Mouse (Mus musculus) spleen, postnatal 4 days (tissue): ENCODE data around the gene Gins3.
"Not testable (repeated sequence)": the region's sequence is repeated elsewhere in the genome, so short reads cannot be mapped to it uniquely, and the experiment has no call there.

ENCODE experiments used
- DNase-seq, 2 experiments: peaks; one replicate each; pipeline ENCODE4 v3.0.0; 2022; ENCODE audit warnings: low spot score in 2 of 2

Gene Gins3

DNA sequence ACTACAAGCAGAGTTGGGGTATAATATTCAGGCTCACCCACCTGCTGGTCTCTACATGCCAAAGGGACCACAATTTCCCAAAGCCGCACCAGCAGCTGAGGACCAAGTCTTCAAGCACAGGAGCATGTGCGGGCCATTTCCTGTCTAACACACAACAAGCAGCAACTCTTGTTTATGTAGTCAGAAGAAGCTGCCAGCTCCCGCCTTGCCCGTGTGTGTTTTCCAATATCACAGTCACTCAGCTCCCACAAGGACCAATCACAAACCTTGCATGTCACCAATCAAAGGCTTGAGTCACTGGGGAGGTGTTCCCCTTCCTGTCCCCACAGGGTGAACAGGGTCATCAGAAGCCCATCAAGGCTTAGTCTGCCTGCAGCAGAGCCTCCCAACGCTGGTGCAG, 20.1 kb downstream of the Gins3 start:
- DNase-seq, result no peak

- no peak for DNase-seq
These were observed 22.6 kb downstream of the Gins3 start for GRCm38 (mm10) chr8:95655831-95656230.

DNA sequence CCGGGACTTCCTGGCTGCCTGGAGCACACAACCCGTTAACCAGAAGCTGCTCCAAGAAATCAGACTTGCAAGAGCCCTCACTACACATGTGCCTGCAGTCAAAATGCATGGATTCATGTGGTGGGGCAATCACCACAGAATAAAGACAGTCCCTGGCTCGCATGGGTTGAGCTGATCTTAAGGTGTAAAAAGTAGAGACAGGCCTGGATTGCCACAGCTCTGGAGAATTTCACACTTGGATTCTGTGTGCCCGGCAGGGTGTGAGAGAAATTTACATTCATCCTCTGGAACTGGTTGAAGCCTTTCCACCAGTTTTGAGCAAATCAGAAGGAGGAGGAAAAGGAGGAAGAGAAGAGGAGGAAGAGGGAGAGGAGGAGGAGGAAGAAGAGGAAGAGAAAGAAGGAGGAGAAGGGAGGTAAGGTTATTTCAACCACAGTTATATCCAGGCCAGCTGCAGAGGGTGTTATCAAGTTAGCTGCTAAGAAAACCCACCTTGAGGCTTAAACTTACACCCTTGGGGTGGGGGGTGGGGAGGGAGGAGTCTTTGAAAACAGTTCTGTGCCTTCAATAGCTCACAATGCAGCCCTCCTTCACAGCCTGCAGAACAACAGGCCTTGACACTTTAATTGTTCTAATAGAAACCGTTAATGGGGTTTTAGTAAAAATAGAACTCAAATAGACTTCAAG, 23.2 kb downstream of the Gins3 start:
- DNase-seq, result no peak

DNA sequence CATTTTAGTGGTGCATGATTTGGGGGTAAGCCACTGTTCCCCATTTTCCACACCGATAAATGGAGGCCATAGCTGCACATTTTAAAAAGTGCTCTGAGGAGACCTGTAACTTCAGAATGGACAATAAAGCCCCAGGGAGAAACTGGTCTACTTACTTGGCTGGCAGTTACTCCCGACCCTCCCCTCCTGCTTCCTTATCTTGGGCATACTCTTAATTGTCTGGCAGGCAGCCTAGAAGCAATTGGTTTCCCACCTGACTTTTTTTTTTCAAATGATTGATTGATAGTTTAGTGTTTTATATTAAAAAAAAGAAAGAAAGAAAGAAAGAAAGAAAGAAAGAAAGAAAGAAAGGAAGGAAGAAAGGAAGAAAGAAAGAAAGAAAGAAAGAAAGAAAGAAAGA, 24.3 kb downstream of the Gins3 start:
- DNase-seq, result no peak

DNA sequence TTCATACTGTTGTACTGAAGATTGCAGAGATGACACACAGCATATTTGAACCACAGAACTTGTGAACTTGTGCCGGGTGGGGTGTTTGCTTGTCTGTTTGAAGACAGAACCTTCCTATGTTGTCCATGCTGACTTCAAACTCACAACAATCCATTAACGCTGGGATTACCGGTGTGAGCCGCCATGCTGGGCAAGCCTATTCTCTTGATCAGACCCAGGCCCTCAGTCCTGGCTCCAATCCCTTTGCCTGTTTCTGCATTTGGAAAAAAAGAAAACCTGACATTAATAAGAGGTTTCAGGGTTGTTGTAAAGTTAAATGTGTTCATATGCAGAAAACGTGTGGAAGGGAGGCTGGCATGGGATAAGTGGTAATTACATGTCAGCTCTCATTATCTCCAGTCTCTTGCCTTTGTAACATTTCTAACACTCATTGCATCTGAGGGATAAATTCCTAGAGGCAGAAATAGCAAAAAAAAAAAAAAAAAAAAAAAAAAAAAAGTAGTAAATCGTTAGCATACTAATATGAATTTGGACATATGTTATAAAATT, 27.2 kb downstream of the Gins3 start:
- no peak for DNase-seq

- DNase-seq, result no peak
These were observed 27.8 kb downstream of the Gins3 start for GRCm38 (mm10) chr8:95661085-95661484.

GRCm38 (mm10) chr8:95661575-95661974, 28.3 kb downstream of the Gins3 start:
- no peak for DNase-seq

DNA sequence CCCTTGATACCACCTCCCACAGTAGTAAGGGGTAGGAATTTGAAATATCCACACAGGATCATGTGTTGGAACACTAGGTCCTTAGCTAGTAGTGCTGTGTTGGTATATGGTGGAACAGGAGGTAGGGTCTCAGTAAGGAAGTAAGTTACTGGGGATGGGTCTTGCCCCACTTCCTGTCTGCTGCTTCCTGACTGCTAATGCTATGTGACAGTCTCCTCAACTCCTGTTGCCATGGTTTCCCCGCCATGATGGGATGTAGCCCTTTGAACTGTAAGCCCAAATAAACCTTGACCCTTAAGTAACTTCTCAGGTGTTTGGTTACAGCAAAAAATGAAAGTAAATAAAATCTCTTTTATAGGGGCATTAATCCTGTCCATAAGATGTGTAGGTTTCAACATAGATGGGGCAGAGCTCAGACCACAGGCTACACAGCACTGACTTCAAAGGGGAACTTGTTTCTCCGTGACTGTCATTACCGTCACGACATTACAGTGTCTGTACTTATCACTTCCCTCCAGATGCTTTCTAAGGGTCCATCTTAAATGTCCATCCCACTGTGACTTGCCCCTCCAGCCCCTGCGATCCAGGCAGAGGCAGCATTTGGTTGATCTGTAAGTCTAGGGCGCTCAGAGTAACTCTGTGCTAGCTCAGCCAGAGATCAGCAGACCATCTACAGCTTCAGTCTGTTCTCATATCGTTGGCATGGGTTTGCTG, 29.8 kb downstream of the Gins3 start:
- DNase-seq, result no peak

DNA sequence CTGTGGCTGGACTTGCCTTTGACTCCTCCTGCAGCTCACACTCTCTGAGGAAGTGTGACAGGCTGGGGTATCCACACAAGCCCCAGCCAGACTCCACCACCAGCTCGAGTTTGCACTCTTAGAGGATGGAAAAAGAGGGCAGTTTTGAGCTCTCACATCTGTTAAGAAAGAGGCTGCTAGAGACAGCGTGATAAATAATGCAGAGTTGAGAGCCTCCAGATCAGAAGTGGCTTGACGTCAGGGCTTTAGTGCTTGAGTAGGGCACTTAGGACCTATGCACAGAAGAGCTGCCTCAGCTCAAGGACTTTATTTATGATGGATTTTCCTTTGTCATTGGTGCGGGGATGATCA, 30.3 kb downstream of the Gins3 start:
- DNase-seq, result no peak

GRCm38 (mm10) chr8:95665813-95666452, 32.7 kb downstream of the Gins3 start:
- not testable (repeated sequence) for DNase-seq

GRCm38 (mm10) chr8:95668163-95668958, 35.1 kb downstream of the Gins3 start:
- DNase-seq, result no peak

GRCm38 (mm10) chr8:95669967-95670366, 36.7 kb downstream of the Gins3 start:
- DNase-seq, result no peak

GRCm38 (mm10) chr8:95671861-95672260, 38.6 kb downstream of the Gins3 start:
- no peak for DNase-seq

GRCm38 (mm10) chr8:95672811-95673210, 39.6 kb downstream of the Gins3 start:
- DNase-seq, result no peak

- no peak for DNase-seq
These were observed 43.4 kb downstream of the Gins3 start, which contains the start of gene Ndrg4 for GRCm38 (mm10) chr8:95676631-95677030. Gene Ndrg4, plus strand, starts transcription at chr8:95676980.

GRCm38 (mm10) chr8:95677591-95678023, 44.4 kb downstream of the Gins3 start:
- no peak for DNase-seq

- DNase-seq, result no peak
These were observed 44.9 kb downstream of the Gins3 start for GRCm38 (mm10) chr8:95678024-95678611.

- DNase-seq, result no peak
These were observed 54.9 kb downstream of the Gins3 start for GRCm38 (mm10) chr8:95688073-95688672.

DNA sequence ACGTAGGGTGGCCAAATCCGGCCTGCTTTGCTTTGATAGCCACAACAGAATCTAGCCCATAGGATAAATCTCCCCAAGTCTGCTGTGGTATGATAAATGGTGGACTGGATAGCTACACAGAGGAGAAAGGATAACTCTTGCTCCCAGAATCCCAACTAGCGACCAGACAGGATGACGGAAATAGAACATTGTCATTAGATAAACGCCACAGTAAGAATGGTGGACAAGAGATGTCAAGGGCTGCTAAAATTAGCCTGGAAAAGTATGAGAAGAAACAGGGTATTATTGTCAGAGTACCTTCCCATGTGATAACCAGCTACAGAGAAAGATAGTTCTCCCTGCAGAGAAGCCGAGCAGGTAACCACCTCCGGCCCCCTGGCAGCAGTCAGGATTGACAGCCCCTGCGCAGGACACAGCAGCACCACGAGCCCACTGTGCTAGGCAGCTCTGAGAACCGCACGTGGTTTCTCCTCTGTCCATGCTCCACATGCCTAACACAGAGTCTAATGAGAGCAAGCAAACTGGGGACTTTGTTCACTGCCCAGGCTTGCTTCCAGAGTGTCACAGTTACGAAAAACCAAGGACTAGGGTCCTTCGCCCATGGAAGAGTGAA, 57.8 kb downstream of the Gins3 start:
- no peak for DNase-seq

DNA sequence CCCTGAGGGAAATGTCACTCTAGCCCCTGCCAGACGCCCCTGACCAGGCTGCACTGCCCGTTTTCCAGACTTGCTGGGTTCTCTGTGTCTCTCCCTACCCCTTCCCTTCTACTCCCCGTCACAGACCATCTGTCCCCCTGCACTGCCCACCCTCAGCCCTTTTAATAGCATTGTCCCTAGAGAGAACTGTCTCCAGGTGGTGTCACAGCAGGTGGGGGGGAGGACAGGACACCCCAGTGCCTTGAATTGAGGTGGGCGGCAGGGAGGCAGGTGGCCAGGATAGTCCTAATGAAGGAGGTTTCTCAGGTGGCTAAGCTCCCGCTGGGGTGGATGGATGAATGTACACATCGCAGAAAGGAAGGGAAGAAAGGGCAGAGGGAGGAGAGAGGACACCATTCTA, 61.4 kb downstream of the Gins3 start:
- DNase-seq, result no peak
